Mouse (Mus musculus) lung, adult 2 months (tissue): ENCODE data around the gene 2810408A11Rik.

Experiments used
- CTCF ChIP-seq: fragments of 200-500 bp; IDR thresholded peaks from 2 replicates; pipeline ENCODE4 v1.5.1; 2011; ENCODE audit warnings: mild to moderate bottlenecking, low read length, control low read depth; ENCODE audit not compliant: insufficient read depth
- POLR2A ChIP-seq: fragments of 200-500 bp; IDR thresholded peaks from 2 replicates; pipeline ENCODE4 v1.6.1; 2011; ENCODE audit warnings: low read depth, mild to moderate bottlenecking, control low read depth, low read length, borderline replicate concordance; ENCODE audit errors: extremely low read depth

- no peak for TF ChIP-seq POLR2A
- no peak for TF ChIP-seq CTCF
These were observed 28.9 kb upstream of the 2810408A11Rik start for GRCm38 (mm10) chr11:69929712-69930111.
